Mouse (Mus musculus) adrenal gland, adult (tissue): ENCODE measurements around the gene Smim7.

ENCODE experiments used
- DNase-seq, 2 experiments: peaks; one replicate each; pipeline ENCODE4 v3.0.0; 2022 to 2023; ENCODE audit warnings: low spot score in 1 of 2; ENCODE audit not compliant: inconsistent age in 2 of 2

Gene Smim7

DNA sequence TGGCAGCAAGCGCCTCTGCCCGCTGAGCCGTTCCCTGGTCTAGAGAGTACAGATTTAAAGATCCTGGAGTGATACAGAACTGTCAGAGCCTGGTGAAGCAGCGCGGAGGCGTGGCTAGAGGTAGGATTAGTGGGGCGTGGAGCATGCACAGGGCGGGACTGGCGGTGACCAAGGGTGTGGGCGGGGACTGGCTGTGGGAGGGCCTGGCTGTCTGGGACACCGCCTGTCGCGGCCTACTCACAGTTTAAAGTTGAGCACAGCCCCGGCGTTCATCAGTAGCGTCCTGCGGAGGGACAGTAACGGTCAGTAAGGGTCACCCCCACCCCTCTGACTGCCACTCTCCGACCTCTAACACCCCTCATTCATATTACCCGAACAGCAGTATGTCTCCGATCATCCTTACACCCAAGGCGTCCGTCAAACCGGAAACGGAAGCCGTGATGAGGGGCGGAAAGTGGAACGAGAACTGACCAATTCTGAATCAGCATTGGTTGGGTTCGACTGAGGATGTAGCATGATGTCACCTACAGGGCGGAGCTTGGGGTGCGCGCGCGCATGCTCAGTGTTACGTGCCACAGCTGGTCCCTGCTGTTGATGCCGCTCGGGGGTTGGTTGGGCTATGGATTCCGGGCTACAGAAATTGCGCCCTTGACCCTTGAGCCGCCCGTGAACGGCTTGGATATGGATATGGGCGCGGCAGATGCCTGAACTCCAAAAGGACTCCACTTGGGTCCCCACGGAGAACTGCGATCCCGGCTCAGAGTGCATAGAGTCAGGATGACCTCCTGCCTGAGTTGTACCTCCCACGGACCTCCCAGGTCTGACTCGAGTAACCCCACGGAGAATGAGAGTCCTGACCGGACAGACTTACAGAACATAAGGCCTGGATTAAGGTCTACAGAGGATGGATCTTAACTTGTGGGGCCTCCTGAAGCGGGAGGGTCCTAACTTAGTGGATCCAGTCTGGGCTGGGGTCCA lies at the start of gene Smim7:
Gene Smim7 (minus strand): TSS at position 456 of the 978 bp plus-strand sequence.
- DNase-seq, result peak; percentile 99 to 100

DNA sequence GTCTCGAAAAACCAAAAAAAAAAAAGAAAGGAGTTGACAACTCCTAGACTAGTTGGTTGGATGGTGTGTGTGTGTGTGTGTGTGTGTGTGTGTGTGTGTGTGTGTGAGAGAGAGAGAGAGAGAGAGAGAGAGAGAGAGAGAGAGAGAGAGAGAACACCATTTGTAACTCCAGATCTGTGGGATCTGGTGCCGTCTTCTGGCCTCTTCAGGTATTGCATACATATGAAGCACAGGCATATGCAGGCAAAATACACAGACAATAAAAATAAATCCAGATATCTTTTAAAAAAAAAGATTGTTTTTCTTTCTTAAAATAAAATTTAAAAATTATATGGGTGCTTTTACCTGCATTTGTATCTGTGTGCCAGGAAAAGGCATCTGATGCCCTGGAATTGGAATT lies 19.3 kb upstream of the Smim7 start:
- peak in 1 of 2 experiments; percentile 70 for DNase-seq

DNA sequence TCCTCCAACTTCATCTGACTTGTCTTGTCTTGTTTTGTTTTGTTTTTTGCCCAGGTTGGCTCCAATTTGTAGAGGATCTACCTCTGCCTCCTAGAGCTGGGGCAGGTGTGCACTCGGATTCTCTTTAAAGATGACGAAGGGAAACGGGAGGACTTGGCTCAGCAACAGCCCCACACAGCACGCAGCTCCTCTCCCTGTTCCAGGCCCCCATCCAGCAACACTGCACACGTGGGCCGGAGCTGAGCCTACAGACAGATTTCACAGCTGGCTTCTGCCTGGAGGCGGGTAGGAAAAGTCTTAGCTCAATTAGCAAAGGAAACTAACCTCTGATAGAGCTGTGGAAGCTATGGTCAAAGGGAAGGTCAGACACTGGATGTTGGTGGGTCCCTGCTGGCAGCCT lies 18.4 kb upstream of the Smim7 start:
- no peak for DNase-seq

DNA sequence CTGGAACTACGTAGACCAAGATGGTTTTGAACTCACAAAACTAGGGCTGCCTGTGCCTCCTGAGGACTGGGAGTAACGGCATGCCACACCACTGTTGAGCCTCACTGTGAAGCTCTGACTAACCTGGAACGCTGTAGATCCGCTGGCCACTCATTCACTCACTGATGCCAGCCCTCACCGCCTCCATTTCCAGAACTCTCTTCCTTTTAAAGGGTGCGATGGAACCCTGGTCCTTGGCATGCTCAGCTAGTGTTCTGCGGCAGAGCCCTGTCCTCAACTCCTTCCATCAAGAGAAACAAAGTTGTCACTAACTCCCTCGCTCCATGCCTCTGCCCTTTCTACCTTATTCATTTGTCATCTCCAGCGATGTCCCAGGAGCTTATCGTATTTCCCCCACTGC lies 18.0 kb upstream of the Smim7 start:
- DNase-seq, result no peak

DNA sequence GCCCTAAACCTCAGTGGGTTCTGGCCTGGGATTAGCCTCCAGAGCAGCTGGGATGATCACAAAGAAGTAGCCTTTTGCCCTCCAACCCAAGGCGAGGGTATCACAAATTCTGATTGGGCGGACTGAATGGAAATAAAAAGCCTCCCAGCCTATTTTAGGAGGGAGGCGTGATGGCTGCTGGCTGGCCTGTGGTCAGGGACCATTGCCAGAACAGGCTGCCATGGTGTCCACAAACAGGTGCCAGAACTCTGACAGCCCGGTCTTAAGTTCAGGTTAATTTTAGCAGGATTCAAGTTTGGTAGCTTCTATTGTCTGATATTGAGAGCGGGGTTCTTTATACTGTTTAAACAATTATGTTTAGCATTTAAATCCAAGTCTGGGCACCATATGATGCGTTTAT lies 16.9 kb upstream of the Smim7 start:
- DNase-seq, result no peak

DNA sequence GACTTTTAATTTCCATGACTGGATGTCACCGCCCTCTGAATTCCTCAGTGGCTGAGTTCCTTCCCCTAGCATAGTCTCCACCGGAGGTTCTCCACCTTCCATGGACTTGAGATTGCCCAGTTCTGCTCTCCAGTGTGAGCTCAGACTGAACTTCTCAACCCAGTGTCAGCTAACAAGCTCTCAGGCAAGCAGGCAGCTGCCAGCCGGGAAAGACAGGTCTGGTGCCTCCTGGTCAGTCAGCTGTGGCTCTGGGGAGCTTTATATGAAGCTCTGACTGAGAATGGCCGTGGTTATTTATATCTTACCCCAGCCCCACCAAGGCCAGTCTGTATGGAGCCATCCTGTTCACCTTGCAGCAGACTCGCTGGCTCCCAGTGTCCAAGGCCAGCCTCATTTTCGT lies 13.5 kb upstream of the Smim7 start:
- peak in 1 of 2 experiments; percentile 37 for DNase-seq

DNA sequence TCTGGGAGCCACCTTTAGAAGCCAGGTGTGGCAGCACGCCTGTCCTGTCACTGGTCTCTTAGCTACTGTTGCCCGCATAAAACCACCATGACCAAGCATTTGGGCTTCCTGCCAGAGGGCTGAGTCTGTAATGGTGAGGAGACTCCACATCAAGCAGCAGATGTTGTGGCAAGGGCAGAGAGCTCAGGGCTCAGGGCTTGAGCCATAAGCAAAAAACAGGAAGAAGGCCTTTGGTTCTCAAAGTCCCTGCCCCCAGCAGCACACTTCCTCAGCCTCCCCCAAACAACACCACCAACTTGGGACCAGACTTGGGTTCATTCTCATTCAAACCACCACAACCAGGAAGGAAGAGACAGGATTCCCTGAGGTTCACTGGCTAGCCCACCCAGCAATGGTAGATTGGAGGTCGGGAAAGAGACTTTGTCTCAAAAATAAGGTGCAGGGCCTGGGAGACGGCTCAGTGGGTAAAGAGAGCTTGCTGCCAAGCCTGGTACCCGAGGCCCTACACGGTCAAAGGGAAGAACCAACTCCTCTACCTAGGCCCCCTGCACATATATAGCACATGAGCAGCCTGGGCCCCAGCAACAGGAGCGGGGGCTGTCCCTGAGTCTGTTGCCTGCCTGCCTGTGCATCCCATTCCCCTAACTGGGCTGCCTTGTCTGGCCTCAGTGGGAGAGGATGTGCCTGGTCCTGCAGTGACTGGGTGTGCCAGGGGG lies 12.3 kb upstream of the Smim7 start:
- peak in 1 of 2 experiments; percentile 71 for DNase-seq

DNA sequence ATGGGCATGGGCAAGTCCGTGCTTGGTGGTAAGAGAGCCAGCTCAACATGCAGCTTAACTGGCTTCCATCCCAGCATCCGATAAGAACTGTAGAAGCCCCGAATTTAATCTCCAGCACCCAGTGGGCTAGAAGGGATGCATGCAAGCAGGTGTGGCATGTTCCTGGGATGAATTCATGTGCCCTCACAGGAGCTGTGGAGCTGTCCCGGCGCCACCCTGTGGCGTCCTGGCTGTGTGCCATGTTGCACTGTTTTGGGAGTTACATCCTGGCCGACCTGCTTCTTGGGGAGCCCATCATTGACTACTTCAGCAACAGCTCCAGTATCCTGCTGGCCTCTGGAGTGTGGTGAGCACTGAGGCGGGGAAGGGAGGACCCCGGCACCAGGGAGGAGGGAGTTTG lies 8.5 kb upstream of the Smim7 start:
- DNase-seq, result no peak

DNA sequence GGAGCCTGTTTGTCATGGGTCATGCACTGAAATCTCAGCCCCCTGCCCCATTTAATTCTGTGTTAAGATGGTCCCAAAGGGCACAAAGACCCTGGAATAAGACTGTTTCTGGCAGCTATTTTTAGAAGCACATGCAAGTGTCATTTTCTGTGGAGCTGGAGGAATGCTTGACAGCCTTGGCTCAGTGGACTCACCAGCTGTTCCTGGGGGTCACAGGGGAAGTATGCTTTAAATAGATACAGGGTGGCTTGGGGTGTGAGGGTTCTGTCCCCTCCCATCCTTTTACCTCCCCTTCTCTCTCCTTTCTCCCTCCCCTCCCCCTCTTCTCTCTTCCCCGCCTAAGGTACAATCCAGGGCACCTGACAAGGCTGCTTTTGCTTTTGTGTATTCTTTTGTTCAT lies 7.1 kb upstream of the Smim7 start:
- no peak for DNase-seq

DNA sequence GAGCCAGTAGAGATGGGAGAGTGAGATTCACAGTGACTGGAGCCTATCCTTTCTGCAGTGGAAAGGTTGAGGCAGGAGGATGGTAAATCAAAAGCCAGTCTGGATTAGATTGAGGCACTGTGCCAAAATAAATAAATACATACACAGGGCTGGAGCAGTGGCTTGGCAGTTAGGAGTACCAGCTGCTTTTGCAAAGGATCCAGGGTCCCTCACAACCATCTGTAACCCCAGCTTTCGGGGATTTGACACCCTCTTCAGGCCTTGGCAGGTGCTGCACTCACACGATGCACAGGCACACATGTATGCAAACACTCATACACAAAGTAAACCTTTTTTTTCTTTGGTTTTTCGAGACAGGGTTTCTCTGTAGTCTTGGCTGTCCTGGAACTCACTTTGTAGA lies 6.4 kb upstream of the Smim7 start:
- DNase-seq, result no peak

DNA sequence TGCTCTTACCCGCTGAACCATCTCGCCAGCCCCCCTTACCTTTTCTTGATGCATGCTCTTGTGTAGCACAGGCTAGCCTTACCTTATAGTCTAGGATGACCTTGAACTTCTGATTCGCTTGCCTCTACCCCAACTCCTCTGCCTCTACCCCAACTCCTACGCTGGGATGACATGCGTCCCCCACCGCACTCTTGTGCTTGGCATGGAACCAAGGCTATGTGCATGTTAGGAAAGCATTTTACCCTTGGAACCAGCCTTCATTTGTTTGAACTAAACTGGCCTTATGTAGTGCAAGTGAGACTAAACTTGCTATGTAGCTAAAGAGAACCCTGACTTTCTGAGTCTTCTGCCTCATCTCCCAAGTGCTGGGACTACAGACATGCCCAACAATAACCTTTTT lies 5.0 kb upstream of the Smim7 start:
- DNase-seq, result peak in 1 of 2 experiments; percentile 53

DNA sequence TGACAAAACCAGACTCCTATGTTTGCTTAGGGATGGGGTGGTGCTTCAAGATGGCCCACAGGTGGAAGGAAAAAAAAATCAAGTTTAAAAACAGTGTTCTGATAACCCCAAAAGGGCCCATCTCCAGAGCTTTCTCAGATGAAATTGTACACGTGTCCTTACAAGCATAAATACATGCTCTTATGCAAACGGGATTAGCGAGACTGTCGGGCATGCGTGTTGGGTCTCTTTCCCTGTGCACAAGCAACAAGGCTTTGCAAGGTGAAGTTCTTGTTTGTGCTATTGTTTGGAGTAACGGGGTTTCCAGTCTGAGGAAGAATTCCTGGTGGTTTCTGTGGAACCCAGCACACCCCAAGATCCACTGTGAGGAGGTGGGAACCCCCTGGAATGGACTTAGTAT lies 2.6 kb upstream of the Smim7 start:
- DNase-seq, result no peak

DNA sequence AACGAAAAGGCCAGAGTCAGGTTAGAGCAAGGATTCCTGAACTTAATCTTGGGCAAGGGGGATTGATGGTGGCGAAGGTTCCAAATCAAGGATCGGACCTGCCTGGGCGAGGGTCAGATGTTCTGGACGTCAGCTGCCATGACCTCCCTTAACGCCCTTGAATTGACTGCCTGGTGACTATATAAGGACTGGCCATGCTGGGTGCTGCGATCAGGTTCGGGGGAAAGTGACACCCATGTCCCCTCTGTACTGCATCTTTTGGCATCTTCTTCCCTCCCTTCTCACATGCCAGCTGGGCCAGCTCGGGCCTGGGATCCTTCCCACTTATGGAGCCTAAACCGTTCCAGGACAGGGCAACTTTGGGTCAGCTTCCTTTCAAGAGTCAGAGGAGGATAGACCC lies 1.6 kb upstream of the Smim7 start:
- peak in 1 of 2 experiments; percentile 24 for DNase-seq

DNA sequence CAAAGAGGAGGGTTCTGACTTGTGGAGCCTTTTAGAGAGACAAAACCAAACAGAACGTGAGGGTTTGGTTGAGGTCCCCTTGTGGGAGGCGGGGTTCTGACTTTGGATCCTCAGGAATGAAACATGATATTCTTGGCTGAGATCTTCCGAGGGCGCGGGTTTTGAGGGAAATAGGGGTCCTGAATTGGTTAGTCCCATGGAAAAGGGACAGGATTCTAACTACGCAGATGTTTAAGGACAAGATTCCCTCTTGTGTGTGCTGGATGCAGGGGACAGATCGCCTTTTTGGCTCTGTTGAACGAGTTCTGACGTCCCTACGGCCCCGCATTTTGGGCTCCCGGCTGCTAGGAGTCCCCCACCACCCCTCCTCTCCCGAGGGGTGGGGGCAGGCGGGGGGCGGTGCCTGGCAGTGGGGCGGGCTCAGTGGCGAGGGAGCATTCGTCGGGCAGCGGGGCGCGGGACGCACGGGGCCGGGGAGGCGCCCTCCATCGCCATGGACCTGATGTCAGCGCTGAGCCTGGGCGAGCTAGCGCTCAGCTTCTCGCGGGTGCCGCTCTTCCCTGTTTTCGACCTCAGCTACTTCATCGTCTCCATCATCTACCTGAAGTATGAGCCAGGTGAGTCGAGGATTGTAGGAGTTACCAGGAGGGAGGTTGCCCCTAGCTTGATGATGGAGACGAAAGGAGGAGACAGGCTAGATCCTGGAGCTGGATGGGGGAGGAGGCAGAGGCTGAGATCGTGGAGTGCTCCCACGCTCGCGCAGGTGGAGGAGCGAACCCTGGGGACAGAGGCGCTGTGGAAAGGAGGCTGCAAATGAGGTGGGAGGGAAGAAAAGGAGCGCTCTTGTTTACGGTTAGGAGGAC lies 954 bp upstream of the Smim7 start, which contains the start of gene Tmem38a:
Gene Tmem38a (plus strand): TSS at position 445 of the 863 bp plus-strand sequence.
- peak; percentile 86 to 93 for DNase-seq

DNA sequence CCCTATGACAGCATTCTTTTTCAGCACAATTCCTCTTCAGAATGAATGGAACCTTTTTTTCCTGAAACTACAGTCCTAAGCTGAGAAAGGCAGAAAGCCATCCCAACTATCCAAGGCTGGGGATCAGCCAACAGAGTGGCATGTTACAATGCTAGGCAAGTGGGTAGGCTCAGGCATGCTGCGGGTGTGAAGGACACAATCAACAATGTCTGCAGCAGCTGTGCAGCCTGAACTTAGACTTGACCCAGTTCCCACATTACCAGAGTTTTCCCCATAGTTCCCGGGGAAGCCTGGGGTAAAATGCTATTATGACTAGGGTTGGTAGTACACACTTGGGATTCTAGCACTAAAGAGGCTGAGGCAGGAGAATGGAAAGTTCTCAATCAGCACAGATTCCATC lies 4.9 kb downstream of the Smim7 start:
- DNase-seq, result no peak

DNA sequence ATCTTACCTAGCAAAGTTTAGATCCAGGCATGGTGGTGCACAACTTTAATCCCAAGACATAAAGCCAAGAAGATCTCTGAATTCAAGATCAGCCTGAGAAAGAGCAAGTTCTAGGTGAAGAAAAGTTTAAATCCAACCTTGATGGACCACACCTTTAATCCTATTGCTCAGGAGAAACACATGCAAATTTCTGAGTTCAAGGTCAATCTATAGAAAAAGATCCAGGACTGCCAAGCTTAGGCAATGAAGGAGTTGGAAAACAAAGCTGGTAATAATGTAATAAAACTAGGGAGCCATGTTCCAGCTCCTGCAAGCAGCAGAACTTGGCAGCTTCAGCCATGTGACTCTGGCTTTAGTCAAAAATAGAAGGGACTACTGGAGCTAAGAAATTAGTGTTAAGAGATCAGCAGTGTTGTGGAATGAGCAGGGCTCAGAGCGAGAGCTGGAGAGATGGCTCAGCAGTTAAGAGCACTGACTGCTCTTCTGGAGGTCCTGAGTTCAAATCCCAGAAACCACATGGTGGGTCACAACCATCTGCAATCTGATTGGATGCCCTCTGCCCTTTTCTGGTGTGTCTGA lies 9.7 kb downstream of the Smim7 start:
- no peak for DNase-seq

DNA sequence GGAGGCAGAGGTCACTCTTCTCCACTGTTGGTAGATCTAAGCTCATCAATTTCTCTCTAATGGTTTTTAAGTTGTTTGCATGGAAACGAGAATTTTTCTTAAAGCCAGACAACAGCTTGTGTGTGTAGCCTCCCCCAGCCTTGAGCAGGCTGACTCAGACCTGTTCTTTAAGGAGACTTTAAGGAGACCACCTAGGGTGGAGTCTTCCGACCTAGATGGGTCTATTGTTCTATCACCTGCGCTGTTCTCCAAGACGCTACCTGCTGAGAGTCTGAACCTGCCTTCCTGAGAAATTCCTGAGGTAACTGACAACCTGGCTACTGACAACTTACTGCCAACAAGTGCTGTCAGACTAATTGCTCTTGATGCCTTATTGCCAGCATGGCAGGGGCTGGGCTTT lies 15.1 kb downstream of the Smim7 start:
- no peak for DNase-seq

DNA sequence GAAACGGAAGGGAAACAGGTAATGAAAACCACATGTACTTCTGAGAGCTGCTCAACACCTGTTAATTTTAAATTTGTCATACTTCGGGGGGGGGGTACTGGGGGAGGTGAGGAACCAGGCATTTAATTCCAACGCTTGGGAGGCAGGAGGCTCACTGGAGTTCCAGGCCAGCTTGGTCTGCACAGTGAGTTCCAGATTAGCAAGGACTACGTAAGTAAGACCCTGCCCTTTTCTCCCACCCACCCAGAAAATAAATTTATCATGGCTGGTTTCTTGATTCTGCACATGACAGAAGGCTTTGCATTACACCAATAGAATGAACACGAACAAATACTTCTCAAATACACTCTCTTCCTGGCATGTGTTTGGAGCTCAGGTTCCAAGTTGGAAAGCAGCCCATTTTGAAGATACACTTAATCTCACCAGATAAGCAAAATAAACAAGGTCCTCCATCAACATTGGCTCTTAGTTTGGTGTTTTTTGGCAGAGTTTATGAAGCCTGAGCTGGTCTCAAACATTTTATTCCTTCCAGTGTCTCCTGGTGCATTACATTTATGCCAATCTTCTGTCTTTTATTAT lies 21.5 kb downstream of the Smim7 start:
- peak in 1 of 2 experiments; percentile 72 for DNase-seq

DNA sequence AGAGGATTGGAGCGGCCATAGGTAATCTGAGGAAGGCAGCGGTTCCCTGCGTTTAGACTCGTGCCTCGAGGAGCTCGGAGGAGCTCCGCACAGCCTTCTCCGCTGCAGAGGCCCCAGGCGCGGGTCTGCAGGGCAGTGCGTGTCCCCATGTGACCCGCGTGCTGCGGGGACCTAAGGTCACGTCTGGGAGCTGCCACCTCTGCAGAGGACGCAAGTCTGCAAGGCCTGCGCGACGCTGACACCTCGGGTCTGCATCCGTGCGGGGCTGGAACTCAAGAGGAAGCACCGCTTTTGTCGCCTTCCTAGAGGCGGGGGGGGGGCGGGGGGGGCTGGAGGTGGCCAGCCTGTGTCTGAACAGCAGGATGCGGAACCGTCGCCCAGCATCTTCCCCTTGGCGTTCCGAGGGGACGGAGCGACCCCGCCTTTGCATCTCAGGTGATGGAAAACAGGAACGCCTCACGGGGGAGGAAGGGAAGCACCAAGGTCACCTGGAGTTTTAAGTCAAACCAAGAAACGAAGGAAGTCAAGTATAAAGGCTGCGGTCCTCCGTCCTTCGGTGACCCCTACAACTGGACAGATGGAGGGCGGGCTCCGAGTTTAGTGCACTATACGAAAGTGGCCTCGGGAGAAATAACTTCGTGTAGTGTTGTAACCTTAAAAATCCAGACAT lies 22.1 kb downstream of the Smim7 start:
- no peak for DNase-seq
